Mouse (Mus musculus): ENCODE results near the gene Kif13a.

GRCm38 (mm10) chr13:46742367-46742766 lies 187.3 kb downstream of the Kif13a start:
- no peak for TF ChIP-seq POLR2A (IDR thresholded peaks at IDR 0.05; ENCODE audit: low read depth, low read length)
- TF ChIP-seq CTCF (conservative IDR thresholded peaks at IDR 0.05; ENCODE audit: insufficient read depth, insufficient read length, low read depth, low read length): no peak
